In genomic region chr5:35447656-35448443, GRCm38 (mm10) we compare ENCODE assay signal across 8 mouse cellular contexts. TPM values are rescaled to one million over a fixed set of nuclear protein-coding genes. Genes with fewer than 3 reads are reported as not detected.
A peak's percentile ranks its signal among the peaks of the same experiment; 100 is the strongest.
DNase-seq lines count a peak whose midpoint lies in the region; ATAC-seq and TF ChIP-seq lines count a peak whose summit lies in the region.
"Had no signal": no experiment of that assay in that cellular context is flagged by ENCODE, and none has a peak within 500 bp of the region (broad histone marks: within the 10 kb centered on the region; RNA-seq: fewer than 3 reads in every experiment).

No protein-coding gene starts in this region.

- no peak for TF ChIP-seq CTCF in olfactory bulb, adult 2 months (IDR thresholded peaks at IDR 0.05; ENCODE audit: insufficient read depth, low read depth, low read length)

- WGBS in hindbrain, embryonic 13.5 days, result 15% methylated on average over 27 of the region's 27 CpGs
- 16% methylated on average over 27 of the region's 27 CpGs for WGBS in olfactory bulb, adult 2 months

- TF ChIP-seq POLR2A in olfactory bulb, adult 2 months (IDR thresholded peaks at IDR 0.05; ENCODE audit: insufficient read depth, low read depth, low read length), result no peak

- peaks cover 10% of the 10 kb centered on the region for H3K27me3 ChIP-seq in hindbrain, embryonic 13.5 days

- peak; percentile 87 for ATAC-seq in hindbrain, embryonic 13.5 days (ENCODE audit: low FRiP score)

- peaks cover 39% of the 10 kb centered on the region for H3K4me1 ChIP-seq in hindbrain, embryonic 13.5 days (replicated peaks)
- H3K4me1 ChIP-seq in olfactory bulb, adult 2 months (ENCODE audit: control insufficient read depth, insufficient read depth, low read length), result peaks cover 20% of the 10 kb centered on the region

- peak overlapping the region; percentile 58 for H3K4me2 ChIP-seq in hindbrain, embryonic 13.5 days

- intact Hi-C loops in left cerebral cortex, postnatal 14 days (cut with DNase I), result no loop called here

- no peaks in the 10 kb centered on the region for H3K9me3 ChIP-seq in hindbrain, embryonic 13.5 days

- peak overlapping the region; percentile 32 for H3K4me3 ChIP-seq in hindbrain, embryonic 13.5 days
- peak overlapping the region; percentile 38 for H3K4me3 ChIP-seq in olfactory bulb, adult 2 months (ENCODE audit: insufficient read depth, low read depth, low read length)

- DNase-seq in testis, postnatal 14 days (ENCODE audit: low spot score), result peak; percentile 16
- DNase-seq in testis, postnatal 10 days (ENCODE audit: low spot score), result no peak
- DNase-seq in fat pad, adult 2 months (ENCODE audit: extremely low read depth, low read depth, low spot score), result peak; percentile 39
- peak; percentile 72 to 93 for DNase-seq in left cerebral cortex, postnatal 14 days (ENCODE audit: low spot score in 2 of 2)
- DNase-seq in urinary bladder, postnatal 36 days (ENCODE audit: low spot score in 2 of 2), result no peak

- peak overlapping the region; percentile 66 for H3K9ac ChIP-seq in hindbrain, embryonic 13.5 days

- peak overlapping the region; percentile 78 for H3K27ac ChIP-seq in hindbrain, embryonic 13.5 days
- no peak overlapping the region for H3K27ac ChIP-seq in olfactory bulb, adult 2 months (ENCODE audit: insufficient read depth, low read depth, low read length)

- H3K36me3 ChIP-seq in hindbrain, embryonic 13.5 days, result no peaks in the 10 kb centered on the region

RNA-seq across cellular contexts. Expression of gene Hmx1, which starts 58.9 kb away (rescaled TPM):
- 0.54 and 1.5 TPM in 2 replicates for polyA plus RNA-seq in hindbrain, embryonic 13.5 days (2015; fragmentation: Nextera tagmentation; extraction: Ambion mirVana)
- total RNA-seq in left cerebral cortex, postnatal 14 days (2021), result not detected
- not detected in 2 replicates for polyA plus RNA-seq in olfactory bulb, adult 2 months (2012; ENCODE audit: insufficient read depth, insufficient read length, low replicate concordance, missing spikeins)
- total RNA-seq: common myeloid progenitor, adult 5-6 weeks had no signal

Comparison
In these comparisons a context has a peak if more than half of its experiments do, and no peak if none do; other contexts are left out.
1. DNase-seq: peak in testis, postnatal 14 days (single experiment), fat pad, adult 2 months (single experiment) and left cerebral cortex, postnatal 14 days (2 of 2); none in testis, postnatal 10 days (single experiment) and urinary bladder, postnatal 36 days (0 of 2).